Mouse (Mus musculus) fat pad, adult 2 months (tissue): ENCODE measurements at regions not wholly inside any gene's neighbourhood (a gene's known extent, or its start where the extent isn't known, plus 50 kb on each side); places are given as distances from the start of the nearest gene placed in this dataset.

Experiments used
- DNase-seq: peaks from one replicate; pipeline ENCODE4 v3.0.0-alpha.2; 2011; ENCODE audit warnings: low read depth, low spot score; ENCODE audit errors: extremely low read depth

DNA sequence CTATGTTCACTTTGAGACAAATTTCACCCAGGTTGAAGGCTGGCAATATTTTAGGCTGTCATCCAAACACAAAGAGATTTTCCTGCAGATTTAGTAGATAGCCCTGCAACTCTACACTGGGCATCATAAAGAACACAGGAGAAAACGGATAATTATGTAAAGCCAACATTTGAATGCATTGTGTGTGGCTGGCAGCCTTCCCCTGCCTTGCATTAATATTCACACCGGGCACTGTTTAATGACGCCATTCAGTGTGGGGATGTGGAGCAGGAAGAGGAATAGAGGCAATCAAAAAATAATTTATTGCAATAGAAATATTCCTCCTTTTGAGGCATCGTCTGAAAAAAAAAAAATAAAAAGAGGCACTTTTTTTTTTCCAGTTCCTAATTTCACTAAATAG is 105.7 kb downstream of the Samd5 start:
- no peak for DNase-seq

DNA sequence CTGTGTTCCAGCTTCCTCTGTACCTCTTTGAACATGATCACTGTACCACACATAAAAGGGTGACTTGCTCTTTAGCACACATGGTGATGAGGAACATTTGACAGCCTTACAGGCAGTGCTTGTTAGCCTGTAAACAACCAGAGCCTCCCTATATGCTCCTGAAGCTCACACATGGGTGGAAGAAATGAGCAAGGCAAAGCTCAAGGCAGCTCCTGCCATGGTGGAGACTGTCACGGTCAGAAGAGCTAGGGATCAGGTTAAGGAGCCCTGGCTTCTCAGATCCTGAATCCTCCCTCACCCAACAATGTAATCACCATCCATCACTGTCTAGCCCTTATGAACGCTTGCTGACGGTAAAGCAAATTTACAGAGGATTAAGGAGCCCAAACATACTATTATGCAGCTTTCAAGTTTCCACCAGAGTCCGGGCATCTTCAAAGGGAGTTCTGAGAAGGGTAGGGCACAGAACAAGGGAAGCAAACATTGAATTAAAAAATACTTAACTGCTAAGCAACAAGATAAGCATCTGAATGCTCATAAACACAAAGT is 117.4 kb downstream of the Samd5 start:
- no peak for DNase-seq

DNA sequence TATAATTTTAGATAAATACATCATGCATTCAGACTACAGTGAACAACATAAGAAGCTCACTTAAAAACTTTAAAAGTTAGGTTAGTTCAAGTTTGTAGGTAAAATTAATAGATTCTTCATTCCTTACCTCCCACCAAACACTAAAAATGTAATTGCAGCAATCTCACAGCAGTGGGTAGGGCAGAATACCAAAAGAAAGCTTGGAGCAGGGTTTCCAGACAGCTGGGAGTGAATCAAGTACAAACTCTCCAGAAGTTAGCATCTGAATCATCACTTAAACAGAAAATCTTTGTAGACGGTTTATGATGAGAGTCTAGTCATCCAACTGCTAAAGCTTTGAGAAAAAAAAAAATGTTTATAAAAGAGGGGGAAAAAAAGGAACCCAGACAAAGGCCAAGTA is 117.9 kb downstream of the Samd5 start:
- no peak for DNase-seq

DNA sequence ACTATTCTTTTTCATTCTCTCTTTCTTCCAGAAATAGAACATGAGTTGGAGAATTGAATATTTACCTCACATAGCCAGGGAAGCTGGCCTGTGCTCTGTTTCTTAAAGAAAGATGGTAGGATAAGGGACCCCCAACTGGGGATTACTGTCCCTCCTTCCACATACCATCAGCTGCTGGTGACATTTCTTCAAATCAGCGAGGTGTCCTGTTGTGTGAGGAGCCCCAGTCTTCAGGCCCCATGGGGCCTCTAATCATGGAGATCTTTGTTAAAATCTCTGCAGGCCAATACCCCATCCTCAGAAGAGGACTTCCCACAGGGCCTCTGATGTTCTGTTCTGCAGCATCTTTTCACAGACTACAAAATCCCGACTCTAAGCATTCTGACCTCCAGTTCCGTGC is 121.1 kb downstream of the Samd5 start:
- DNase-seq = no peak

DNA sequence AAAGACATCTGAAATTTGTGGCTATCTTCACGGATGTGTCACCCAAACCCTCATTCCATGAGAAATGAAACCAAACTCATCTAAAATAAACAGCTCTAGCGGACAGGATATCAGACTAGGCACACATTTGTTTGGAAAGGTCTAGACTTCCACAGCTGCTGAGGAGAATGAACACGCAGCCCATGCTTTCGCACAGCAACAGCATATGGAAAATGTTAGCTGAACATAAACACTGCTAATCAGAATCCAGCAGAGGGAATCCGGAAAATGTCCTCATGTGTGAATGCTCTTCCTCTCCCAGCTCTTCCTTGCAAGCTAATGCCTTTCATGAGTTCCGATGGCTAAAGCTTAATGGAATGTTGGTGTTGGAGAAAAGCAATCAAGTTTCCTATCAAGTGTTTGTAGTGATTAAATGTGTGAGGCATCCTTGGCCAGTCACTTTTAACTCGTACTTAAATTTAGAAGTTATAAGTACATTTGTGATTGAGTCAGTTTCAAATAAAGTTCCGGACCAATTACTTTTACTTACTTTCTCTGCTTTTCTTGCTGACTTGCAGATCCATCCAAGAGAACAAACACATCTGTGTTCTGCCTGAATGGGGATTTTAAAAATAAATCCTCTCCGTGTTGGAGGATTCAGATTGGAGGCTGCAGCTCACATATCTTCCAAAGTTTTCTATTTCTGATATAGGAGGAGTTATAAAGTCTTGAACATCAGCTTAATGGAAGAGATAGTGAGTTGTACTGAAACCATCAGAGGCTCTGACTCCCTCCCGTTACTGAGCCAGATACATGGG is 124.9 kb downstream of the Samd5 start:
- no peak for DNase-seq

DNA sequence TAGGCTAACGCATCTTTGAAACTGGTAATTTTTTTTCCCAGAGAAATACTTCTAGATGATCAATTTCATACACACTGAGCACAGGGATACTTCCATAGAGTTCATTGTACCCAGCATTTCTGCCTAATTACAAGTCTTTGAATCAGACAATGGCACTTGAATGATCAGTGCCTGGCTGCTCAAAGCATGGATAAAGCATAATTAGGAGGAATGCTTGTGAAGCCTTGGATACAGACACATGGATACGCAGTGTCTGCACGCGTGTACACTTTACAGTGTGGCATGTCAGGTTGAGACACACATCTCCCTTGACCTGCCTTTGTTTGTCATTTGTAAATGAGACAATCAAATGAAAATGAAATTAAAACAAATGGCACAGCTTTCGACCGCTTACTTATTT is 129.2 kb downstream of the Samd5 start:
- DNase-seq = no peak

DNA sequence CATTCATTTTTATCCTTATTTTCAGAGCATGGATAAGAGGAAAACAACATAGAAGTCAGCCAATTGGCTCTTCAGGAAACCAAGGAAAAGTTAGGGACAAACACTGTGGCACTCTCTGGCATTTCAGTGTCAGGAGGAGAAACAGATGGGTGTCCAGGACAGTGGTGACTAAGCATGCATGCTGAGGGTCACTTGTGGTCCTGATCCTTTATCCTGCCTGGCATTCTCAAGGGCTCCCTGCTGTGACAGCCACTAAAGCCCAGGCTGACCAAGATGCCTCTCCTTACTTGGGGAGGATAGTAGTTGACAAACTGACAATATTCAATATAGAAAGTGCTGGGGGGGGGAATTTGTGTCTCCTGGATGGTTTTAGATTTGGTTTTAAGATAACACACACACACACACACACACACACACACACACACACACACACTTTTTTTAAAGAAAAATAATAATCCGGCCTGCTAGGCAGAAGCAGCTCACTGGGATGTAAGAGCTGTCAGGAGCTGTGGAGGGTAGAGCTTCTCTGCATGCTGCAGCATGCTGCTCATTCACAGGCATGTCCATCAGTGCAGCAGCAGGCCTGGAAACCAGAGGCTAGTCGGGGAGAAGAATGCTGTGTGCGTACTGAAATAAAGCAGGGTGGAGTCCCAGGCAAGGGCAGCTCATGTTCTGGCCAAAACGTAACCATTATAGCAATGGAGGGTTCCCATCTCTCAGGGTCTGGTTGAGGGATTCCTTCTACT is 130.8 kb downstream of the Samd5 start:
- DNase-seq = no peak

GRCm38 (mm10) chr10:9541579-9541978 is 133.4 kb downstream of the Samd5 start:
- no peak for DNase-seq

GRCm38 (mm10) chr10:9537686-9538085 is 137.3 kb downstream of the Samd5 start:
- no peak for DNase-seq

GRCm38 (mm10) chr10:9534552-9534951 is 140.5 kb downstream of the Samd5 start:
- DNase-seq = no peak

GRCm38 (mm10) chr10:9533283-9533682 is 141.7 kb downstream of the Samd5 start:
- DNase-seq = no peak

- DNase-seq = no peak
Measured at GRCm38 (mm10) chr10:9531931-9532330, 143.1 kb downstream of the Samd5 start.

- DNase-seq = no peak
Measured at GRCm38 (mm10) chr10:9529408-9529807, 145.6 kb downstream of the Samd5 start.

GRCm38 (mm10) chr10:9528066-9528465 is 146.9 kb downstream of the Samd5 start:
- DNase-seq = no peak

- DNase-seq = no peak
Measured at GRCm38 (mm10) chr10:9509764-9510390, 165.1 kb downstream of the Samd5 start.

GRCm38 (mm10) chr10:9509092-9509671 is 165.8 kb downstream of the Samd5 start:
- no peak for DNase-seq

- DNase-seq = no peak
Measured at GRCm38 (mm10) chr10:9503569-9504493, 171.2 kb downstream of the Samd5 start.

- no peak for DNase-seq
Measured at GRCm38 (mm10) chr10:9498550-9498949, 176.5 kb downstream of the Samd5 start.

- peak; percentile 46 for DNase-seq
Measured at GRCm38 (mm10) chr10:9497021-9497420, 178.0 kb downstream of the Samd5 start.

GRCm38 (mm10) chr10:9495143-9495651 is 179.8 kb downstream of the Samd5 start:
- DNase-seq = no peak
